Mouse (Mus musculus): Measurements from ENCODE around the gene Kdm4b.

Gene Kdm4b

GRCm38 (mm10) chr17:56308088-56308487 is 17.8 kb upstream of the Kdm4b start:
- no peak for DNase-seq (ENCODE audit: low read depth, low spot score)
- H3K36me3 ChIP-seq (ENCODE audit: control insufficient read depth, insufficient read depth, low read length, poor library complexity, severe bottlenecking), result no peaks in the 10 kb centered on the region
- no peaks in the 10 kb centered on the region for H3K27me3 ChIP-seq (ENCODE audit: control insufficient read depth, insufficient read depth, low read length, poor library complexity, severe bottlenecking)

DNA sequence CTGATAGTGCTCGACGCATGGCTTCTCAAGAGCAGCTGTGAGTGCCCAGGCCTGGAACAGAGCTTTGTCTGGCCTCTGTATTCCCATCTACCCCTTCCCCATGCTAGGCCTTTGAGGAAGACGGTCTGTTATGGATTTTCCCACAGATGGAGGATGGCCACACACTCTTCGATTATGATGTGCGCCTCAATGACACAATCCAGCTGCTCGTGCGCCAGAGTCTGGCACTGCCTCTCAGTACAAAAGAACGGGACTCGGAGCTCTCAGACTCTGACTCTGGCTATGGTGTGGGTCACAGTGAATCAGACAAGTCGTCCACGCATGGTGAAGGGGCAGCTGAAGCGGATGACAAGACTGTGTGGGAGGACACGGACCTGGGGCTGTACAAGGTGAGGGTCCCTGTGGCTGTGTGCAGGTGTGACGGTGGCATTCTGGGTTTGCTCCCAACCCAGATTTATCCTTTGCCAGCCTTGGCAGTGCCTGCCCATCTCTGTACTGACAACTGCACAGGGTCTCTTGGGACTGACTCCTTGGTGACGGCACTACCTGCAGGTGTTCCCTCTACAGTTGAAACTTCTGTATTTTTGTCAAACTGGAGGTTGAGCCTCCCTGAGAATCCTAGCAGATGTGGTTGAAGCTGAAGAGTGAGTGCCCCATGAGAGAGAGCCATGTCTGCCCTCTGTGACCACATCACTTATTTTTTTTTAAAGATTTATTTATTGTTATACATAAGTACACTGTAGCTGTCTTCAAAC is 16.5 kb upstream of the Kdm4b start:
- DNase-seq (ENCODE audit: low read depth, low spot score), result peak; percentile 66
- Histone ChIP-seq H3K27me3 (ENCODE audit: control insufficient read depth, insufficient read depth, low read length, poor library complexity, severe bottlenecking) (no peaks in the 10 kb centered on the region), H3K36me3 (ENCODE audit: control insufficient read depth, insufficient read depth, low read length, poor library complexity, severe bottlenecking) (no peaks in the 10 kb centered on the region)

DNA sequence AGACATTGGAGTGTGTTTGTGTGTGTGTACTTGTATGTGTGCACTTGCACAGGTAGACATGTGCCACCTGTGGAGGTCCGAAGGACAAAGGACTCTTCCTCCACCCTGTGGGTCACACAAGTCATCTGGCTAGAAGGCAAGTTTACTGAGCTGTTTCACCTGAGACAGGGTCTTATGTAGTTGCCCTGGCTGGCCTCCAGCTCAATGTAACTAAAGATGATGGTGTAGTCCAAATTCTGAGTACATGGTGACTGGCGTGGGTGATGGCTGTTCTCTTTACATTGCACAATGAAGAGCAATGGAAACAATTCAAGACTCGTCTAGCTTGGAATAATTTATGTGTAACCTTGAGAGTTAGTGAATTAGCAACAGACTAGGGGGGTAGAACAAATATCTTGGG is 1.4 kb upstream of the Kdm4b start:
- Histone ChIP-seq H3K27me3 (ENCODE audit: control insufficient read depth, insufficient read depth, low read length, poor library complexity, severe bottlenecking) (no peaks in the 10 kb centered on the region), H3K36me3 (ENCODE audit: control insufficient read depth, insufficient read depth, low read length, poor library complexity, severe bottlenecking) (no peaks in the 10 kb centered on the region)
- DNase-seq (ENCODE audit: low read depth, low spot score), result no peak

DNA sequence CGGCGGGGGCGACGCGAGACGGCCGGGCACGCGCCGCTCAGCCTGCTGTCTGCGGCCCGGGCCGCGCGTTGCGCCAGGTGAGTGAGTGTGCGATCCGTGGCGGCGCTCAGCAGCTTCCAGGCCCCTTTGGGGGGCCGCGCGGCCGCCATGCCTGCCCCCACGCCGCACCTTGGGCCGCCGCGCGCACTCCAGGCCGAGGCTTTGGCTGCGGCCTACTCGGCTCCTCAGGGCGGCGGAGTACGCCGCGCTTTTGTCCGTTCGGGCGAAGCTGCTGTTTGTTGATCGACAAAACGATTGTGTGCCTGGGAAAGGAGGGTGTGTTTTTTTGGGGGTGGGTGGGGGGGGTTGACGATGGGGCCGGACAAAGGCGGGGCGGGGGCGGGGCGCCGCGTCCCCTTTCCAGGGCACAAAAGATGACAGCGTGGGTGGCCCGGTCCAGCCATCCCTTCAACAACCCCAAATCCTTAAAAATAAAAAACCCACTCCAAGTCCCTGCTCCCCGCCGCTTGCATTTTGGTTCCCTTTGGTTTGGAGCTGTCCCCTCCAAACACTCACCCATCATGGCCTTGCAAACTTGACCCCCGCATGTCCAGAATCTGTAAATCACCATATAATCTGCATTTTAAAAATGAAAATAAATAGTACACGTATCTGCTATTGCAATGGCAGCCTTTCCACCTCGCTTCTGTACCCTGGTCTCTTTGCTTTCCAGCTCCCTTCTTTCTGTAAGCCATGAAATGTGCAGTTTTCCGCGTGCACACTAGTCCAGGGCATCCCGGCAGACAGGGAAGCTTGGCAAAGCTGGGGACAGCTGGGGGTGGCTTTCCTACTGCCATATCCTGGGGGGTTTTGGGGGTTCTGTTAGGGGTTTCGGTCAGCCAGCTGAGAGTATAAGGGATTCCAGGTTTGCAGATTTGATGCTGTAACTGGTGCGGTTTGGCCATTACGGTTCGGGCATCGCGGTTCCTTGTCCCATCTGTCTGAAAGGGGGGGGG is 588 bp downstream of the Kdm4b start:
- DNase-seq (ENCODE audit: low read depth, low spot score), result no peak
- H3K36me3 ChIP-seq (ENCODE audit: control insufficient read depth, insufficient read depth, low read length, poor library complexity, severe bottlenecking), result no peaks in the 10 kb centered on the region
- H3K27me3 ChIP-seq (ENCODE audit: control insufficient read depth, insufficient read depth, low read length, poor library complexity, severe bottlenecking), result no peaks in the 10 kb centered on the region

DNA sequence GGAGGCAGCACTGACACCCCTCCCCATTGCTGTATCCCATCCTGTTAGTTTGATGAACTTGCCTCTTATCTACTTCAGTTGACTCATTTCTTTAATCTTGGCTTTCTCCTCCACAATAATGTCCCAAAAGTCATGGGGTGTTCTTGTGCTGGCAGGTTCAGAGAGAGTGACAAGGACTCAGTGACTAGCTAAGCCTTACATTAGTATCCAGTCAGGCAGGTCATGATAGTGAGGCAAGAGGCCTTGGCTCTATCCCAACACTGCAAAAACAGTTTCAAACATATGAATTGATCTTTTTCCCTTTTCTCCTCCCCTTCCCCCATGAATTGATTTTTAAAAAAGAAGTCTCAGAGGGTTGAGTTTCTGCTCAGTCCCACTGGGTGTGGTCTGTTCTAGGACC is 3.4 kb downstream of the Kdm4b start:
- no peak for DNase-seq (ENCODE audit: low read depth, low spot score)
- no peaks in the 10 kb centered on the region for H3K27me3 ChIP-seq (ENCODE audit: control insufficient read depth, insufficient read depth, low read length, poor library complexity, severe bottlenecking)
- H3K36me3 ChIP-seq (ENCODE audit: control insufficient read depth, insufficient read depth, low read length, poor library complexity, severe bottlenecking), result no peaks in the 10 kb centered on the region

DNA sequence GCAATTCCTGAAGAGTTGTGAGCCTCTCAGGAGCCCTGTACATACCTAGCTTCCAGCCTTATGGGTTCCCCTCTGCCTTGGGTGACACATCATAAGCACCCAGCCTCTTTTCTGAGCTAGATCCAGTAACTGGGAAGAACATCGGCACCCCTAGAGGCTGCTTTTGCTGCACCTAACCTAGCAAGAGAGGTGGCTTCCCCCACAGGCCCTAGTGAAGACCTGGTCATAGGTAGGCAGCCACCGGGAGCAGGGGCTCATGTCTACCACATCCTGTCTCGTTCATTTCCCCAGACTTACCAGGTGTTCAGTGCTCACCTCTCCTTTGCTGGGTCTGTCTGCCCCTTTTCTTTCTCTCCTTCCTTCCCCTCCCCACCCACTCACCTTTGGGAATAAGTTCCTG is 4.5 kb downstream of the Kdm4b start:
- DNase-seq (ENCODE audit: low read depth, low spot score), result peak; percentile 46
- Histone ChIP-seq H3K27me3 (ENCODE audit: control insufficient read depth, insufficient read depth, low read length, poor library complexity, severe bottlenecking) (no peaks in the 10 kb centered on the region), H3K36me3 (ENCODE audit: control insufficient read depth, insufficient read depth, low read length, poor library complexity, severe bottlenecking) (no peaks in the 10 kb centered on the region)

- Histone ChIP-seq H3K27me3 (ENCODE audit: control insufficient read depth, insufficient read depth, low read length, poor library complexity, severe bottlenecking) (no peaks in the 10 kb centered on the region), H3K36me3 (ENCODE audit: control insufficient read depth, insufficient read depth, low read length, poor library complexity, severe bottlenecking) (no peaks in the 10 kb centered on the region)
- DNase-seq (ENCODE audit: low read depth, low spot score), result no peak
Measured at GRCm38 (mm10) chr17:56331256-56331655, 5.4 kb downstream of the Kdm4b start.

DNA sequence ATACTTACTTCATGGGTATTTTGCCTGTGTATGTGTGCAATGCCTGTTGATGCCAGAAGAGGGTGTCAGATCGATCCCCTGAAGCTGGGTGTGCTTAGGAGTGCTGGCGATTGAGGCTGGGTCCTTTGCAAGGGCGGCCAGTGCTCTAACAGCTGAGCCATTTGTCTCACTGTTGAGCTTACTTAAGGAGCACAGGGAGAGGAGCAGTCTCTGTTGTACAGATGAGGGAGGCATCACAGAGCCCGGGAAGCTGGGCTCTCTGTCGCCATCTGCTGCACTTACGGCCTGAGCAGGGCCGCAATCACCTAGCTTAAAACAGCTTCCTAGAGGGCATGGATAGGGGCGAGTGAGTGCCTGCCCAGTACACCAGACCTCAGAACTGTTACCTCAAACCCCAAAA is 7.1 kb downstream of the Kdm4b start:
- no peak for DNase-seq (ENCODE audit: low read depth, low spot score)
- Histone ChIP-seq H3K36me3 (ENCODE audit: control insufficient read depth, insufficient read depth, low read length, poor library complexity, severe bottlenecking) (no peaks in the 10 kb centered on the region), H3K27me3 (ENCODE audit: control insufficient read depth, insufficient read depth, low read length, poor library complexity, severe bottlenecking) (no peaks in the 10 kb centered on the region)

- Histone ChIP-seq H3K36me3 (ENCODE audit: control insufficient read depth, insufficient read depth, low read length, poor library complexity, severe bottlenecking) (no peaks in the 10 kb centered on the region), H3K27me3 (ENCODE audit: control insufficient read depth, insufficient read depth, low read length, poor library complexity, severe bottlenecking) (no peaks in the 10 kb centered on the region)
- peak; percentile 69 for DNase-seq (ENCODE audit: low read depth, low spot score)
Measured at GRCm38 (mm10) chr17:56337190-56337589, 11.3 kb downstream of the Kdm4b start.

GRCm38 (mm10) chr17:56337791-56338190 is 11.9 kb downstream of the Kdm4b start:
- peak; percentile 29 for DNase-seq (ENCODE audit: low read depth, low spot score)
- Histone ChIP-seq H3K27me3 (ENCODE audit: control insufficient read depth, insufficient read depth, low read length, poor library complexity, severe bottlenecking) (no peaks in the 10 kb centered on the region), H3K36me3 (ENCODE audit: control insufficient read depth, insufficient read depth, low read length, poor library complexity, severe bottlenecking) (no peaks in the 10 kb centered on the region)

- Histone ChIP-seq H3K27me3 (ENCODE audit: control insufficient read depth, insufficient read depth, low read length, poor library complexity, severe bottlenecking) (no peaks in the 10 kb centered on the region), H3K36me3 (ENCODE audit: control insufficient read depth, insufficient read depth, low read length, poor library complexity, severe bottlenecking) (no peaks in the 10 kb centered on the region)
- DNase-seq (ENCODE audit: low read depth, low spot score), result peak; percentile 79
Measured at GRCm38 (mm10) chr17:56338909-56339308, 13.0 kb downstream of the Kdm4b start.

DNA sequence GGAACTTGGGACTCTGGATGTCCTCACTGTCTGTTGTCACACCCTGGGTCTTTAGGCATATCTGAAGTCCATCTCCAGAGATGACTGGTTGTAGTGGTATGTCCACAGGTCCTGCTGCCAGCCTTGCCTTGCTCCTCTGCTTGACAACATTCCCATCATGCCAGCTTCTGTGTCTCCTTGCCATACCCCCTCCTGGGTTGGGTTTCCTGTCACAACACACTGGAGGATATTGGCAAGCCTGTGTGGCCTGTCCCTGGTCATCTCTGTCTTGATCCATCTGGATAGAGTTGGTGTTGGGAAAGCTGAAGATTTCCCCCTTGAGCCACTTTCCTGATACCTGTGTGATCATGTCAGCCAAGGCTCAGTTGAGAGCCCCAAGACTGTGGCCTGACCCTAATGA is 14.9 kb downstream of the Kdm4b start:
- Histone ChIP-seq H3K27me3 (ENCODE audit: control insufficient read depth, insufficient read depth, low read length, poor library complexity, severe bottlenecking) (no peaks in the 10 kb centered on the region), H3K36me3 (ENCODE audit: control insufficient read depth, insufficient read depth, low read length, poor library complexity, severe bottlenecking) (no peaks in the 10 kb centered on the region; the same call in 1 of the 2 replicates)
- no peak for DNase-seq (ENCODE audit: low read depth, low spot score)

- no peaks in the 10 kb centered on the region for H3K27me3 ChIP-seq (ENCODE audit: control insufficient read depth, insufficient read depth, low read length, poor library complexity, severe bottlenecking)
- no peak for DNase-seq (ENCODE audit: low read depth, low spot score)
Measured at GRCm38 (mm10) chr17:56343466-56343865, 17.6 kb downstream of the Kdm4b start.

DNA sequence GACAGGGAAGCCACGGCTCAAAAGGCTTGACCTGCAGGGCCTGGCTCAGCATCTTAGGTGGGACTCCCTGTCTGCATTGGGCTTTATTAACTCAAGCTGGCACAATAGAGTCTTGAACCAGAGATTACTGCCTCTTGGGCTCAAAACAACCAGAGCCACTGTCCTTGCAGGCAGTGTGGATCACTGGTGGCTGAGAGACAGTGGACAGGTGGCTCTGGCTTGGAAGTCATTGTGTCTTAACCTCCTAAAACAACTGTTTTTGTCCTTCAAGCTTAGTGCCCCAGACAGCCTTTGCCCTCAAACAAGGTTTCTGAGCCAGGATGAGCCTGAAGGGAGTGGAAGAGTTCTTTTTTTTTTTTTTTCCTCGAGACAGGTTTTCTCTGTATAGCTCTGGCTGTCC is 19.5 kb downstream of the Kdm4b start:
- Histone ChIP-seq H3K36me3 (ENCODE audit: control insufficient read depth, insufficient read depth, low read length, poor library complexity, severe bottlenecking) (no peaks in the 10 kb centered on the region; the same call in 1 of the 2 replicates), H3K27me3 (ENCODE audit: control insufficient read depth, insufficient read depth, low read length, poor library complexity, severe bottlenecking) (no peaks in the 10 kb centered on the region)
- no peak for DNase-seq (ENCODE audit: low read depth, low spot score)

More at GRCm38 (mm10) chr17:56343466-56343865, 17.6 kb downstream of the Kdm4b start:
- H3K36me3 ChIP-seq (ENCODE audit: control insufficient read depth, insufficient read depth, low read length, poor library complexity, severe bottlenecking), result no peaks in the 10 kb centered on the region; the same call in 1 of the 2 replicates

- no peak for DNase-seq (ENCODE audit: low read depth, low spot score)
- H3K36me3 ChIP-seq (ENCODE audit: control insufficient read depth, insufficient read depth, low read length, poor library complexity, severe bottlenecking), result no peaks in the 10 kb centered on the region; the same call in 1 of the 2 replicates
Measured at GRCm38 (mm10) chr17:56348128-56348527, 22.3 kb downstream of the Kdm4b start.

More at GRCm38 (mm10) chr17:56348128-56348527, 22.3 kb downstream of the Kdm4b start:
- no peaks in the 10 kb centered on the region for H3K27me3 ChIP-seq (ENCODE audit: control insufficient read depth, insufficient read depth, low read length, poor library complexity, severe bottlenecking)
